Mouse (Mus musculus) CH12.LX (cell line): ENCODE results near the gene Ret. TPM values are rescaled to one million over a fixed set of nuclear protein-coding genes. Genes with fewer than 3 reads are reported as not detected.

Experiments
- DNase-seq: peaks from one replicate; pipeline ENCODE4 v3.0.0-alpha.2; 2013; ENCODE audit errors: extremely low read depth
- H3K27ac ChIP-seq: 2 replicates; pipeline ENCODE4 v1.5.1; 2012; ENCODE audit warnings: low read depth, mild to moderate bottlenecking, control low read depth, moderate library complexity; ENCODE audit not compliant: insufficient read depth
- H3K27me3 ChIP-seq: replicated peaks from 2 replicates; pipeline ENCODE3; 2012; ENCODE audit warnings: inconsistent platforms
- H3K36me3 ChIP-seq, 2 experiments: replicated peaks in 1 of 2; 2 replicates each; pipeline versions ENCODE3 to v1.6.1; 2012; ENCODE audit warnings: inconsistent platforms in 1 of 2, low read length in 1 of 2, mild to moderate bottlenecking in 1 of 2, mixed read lengths in 1 of 2, moderate library complexity in 1 of 2; ENCODE audit not compliant: control insufficient read depth in 1 of 2, insufficient read depth in 1 of 2
- H3K4me1 ChIP-seq, 2 experiments: 2 replicates each; pipeline ENCODE4 v1.6.1; 2012; ENCODE audit warnings: inconsistent platforms in 1 of 2, moderate library complexity in 1 of 2; ENCODE audit not compliant: insufficient read depth in 2 of 2, control insufficient read depth in 1 of 2
- H3K4me2 ChIP-seq: 2 replicates; pipeline ENCODE4 v1.6.1; 2012; ENCODE audit warnings: low read depth, mild to moderate bottlenecking, control low read depth; ENCODE audit not compliant: poor library complexity, insufficient read depth, severe bottlenecking
- H3K4me3 ChIP-seq, 3 experiments: fragments of 150-350 bp in 1 of 3; sonication (generic) in 1 of 3; replicated peaks in 1 of 3; 2 replicates each; pipeline versions ENCODE3 to v1.5.1; 2011 to 2012; ENCODE audit warnings: low read depth in 2 of 3, low read length in 2 of 3, mild to moderate bottlenecking in 2 of 3, moderate library complexity in 2 of 3, control low read depth in 1 of 3, improper control_type of control experiment in 1 of 3, inconsistent platforms in 1 of 3, mixed read lengths in 1 of 3; ENCODE audit not compliant: poor library complexity in 1 of 3
- H3K79me2 ChIP-seq: replicated peaks from 2 replicates; pipeline ENCODE4 v1.6.1; 2012; ENCODE audit warnings: mild to moderate bottlenecking, moderate library complexity; ENCODE audit not compliant: control insufficient read depth, poor library complexity, insufficient read depth, severe bottlenecking; ENCODE audit errors: extremely low read depth
- H3K9ac ChIP-seq: 2 replicates; pipeline ENCODE4 v1.6.1; 2012; ENCODE audit warnings: low read depth, mild to moderate bottlenecking, control low read depth, moderate library complexity; ENCODE audit not compliant: insufficient read depth
- H3K9me3 ChIP-seq: replicated peaks from 2 replicates; pipeline ENCODE3; 2012; ENCODE audit warnings: low read length, inconsistent platforms, mixed read lengths
- CHD1 ChIP-seq: IDR thresholded peaks from 2 replicates; pipeline ENCODE4 v1.6.1; 2012; ENCODE audit warnings: low read depth, low read length, improper control_type of control experiment, inconsistent platforms
- CHD2 ChIP-seq: IDR thresholded peaks from 2 replicates; pipeline ENCODE4 v1.6.1; 2011; ENCODE audit warnings: low read length, improper control_type of control experiment
- HCFC1 ChIP-seq: IDR thresholded peaks from 2 replicates; pipeline ENCODE4 v1.6.1; 2012; ENCODE audit warnings: low read depth, mild to moderate bottlenecking, inconsistent platforms, low read length, improper control_type of control experiment
- IRF4 ChIP-seq: IDR thresholded peaks from 2 replicates; pipeline ENCODE4 v1.6.1; 2014; ENCODE audit warnings: low read depth, mild to moderate bottlenecking, inconsistent platforms, low read length, improper control_type of control experiment
- JUN ChIP-seq: IDR thresholded peaks from 2 replicates; pipeline ENCODE4 v1.6.1; 2011; ENCODE audit warnings: low read depth, mild to moderate bottlenecking, low read length, improper control_type of control experiment, moderate library complexity; ENCODE audit not compliant: insufficient read depth
- JUND ChIP-seq: conservative IDR thresholded peaks from 2 replicates; pipeline ENCODE4 v1.6.1; 2011; ENCODE audit warnings: low read depth, low read length, improper control_type of control experiment
- MAX ChIP-seq: IDR thresholded peaks from 2 replicates; pipeline ENCODE4 v1.6.1; 2011; ENCODE audit warnings: low read length, improper control_type of control experiment
- MAZ ChIP-seq: IDR thresholded peaks from 2 replicates; pipeline ENCODE4 v1.6.1; 2012; ENCODE audit warnings: low read depth, mild to moderate bottlenecking, inconsistent platforms, low read length, improper control_type of control experiment, moderate library complexity
- MEF2A ChIP-seq: IDR thresholded peaks from 2 replicates; pipeline ENCODE4 v1.6.1; 2014; ENCODE audit warnings: low read depth, mild to moderate bottlenecking, inconsistent platforms, low read length, improper control_type of control experiment, borderline replicate concordance
- MXI1 ChIP-seq: IDR thresholded peaks from 2 replicates; pipeline ENCODE4 v1.6.1; 2011; ENCODE audit warnings: mild to moderate bottlenecking, low read depth, low read length, improper control_type of control experiment
- MYC ChIP-seq: IDR thresholded peaks from 2 replicates; pipeline ENCODE4 v1.6.1; 2011; ENCODE audit warnings: low read depth, mild to moderate bottlenecking, improper control_type of control experiment, low read length
- NELFE ChIP-seq: IDR thresholded peaks from 2 replicates; pipeline ENCODE4 v1.6.1; 2011; ENCODE audit warnings: low read depth, low read length, improper control_type of control experiment
- POLR2A ChIP-seq: IDR thresholded peaks from 2 replicates; pipeline ENCODE4 v1.6.1; 2011; ENCODE audit warnings: low read depth, mild to moderate bottlenecking, improper control_type of control experiment, low read length
- RCOR1 ChIP-seq: conservative IDR thresholded peaks from 2 replicates; pipeline ENCODE4 v1.6.1; 2012; ENCODE audit warnings: low read depth, mild to moderate bottlenecking, inconsistent platforms, low read length, improper control_type of control experiment
- SIN3A ChIP-seq: IDR thresholded peaks from 2 replicates; pipeline ENCODE4 v1.6.1; 2012; ENCODE audit warnings: low read length, improper control_type of control experiment, inconsistent platforms
- TBP ChIP-seq: conservative IDR thresholded peaks from 2 replicates; pipeline ENCODE4 v1.6.1; 2011; ENCODE audit warnings: low read depth, low read length, improper control_type of control experiment
- TCF12 ChIP-seq: IDR thresholded peaks from 2 replicates; pipeline ENCODE4 v1.6.1; 2014; ENCODE audit warnings: low read depth, mild to moderate bottlenecking, inconsistent platforms, low read length, improper control_type of control experiment
- UBTF ChIP-seq: IDR thresholded peaks from 2 replicates; pipeline ENCODE4 v1.6.1; 2012; ENCODE audit warnings: low read depth, mild to moderate bottlenecking, inconsistent platforms, low read length, improper control_type of control experiment, moderate library complexity
- USF1 ChIP-seq: IDR thresholded peaks from 2 replicates; pipeline ENCODE4 v1.6.1; 2014; ENCODE audit warnings: low read depth, mild to moderate bottlenecking, inconsistent platforms, low read length, improper control_type of control experiment
- USF2 ChIP-seq: conservative IDR thresholded peaks from 2 replicates; pipeline ENCODE4 v1.6.1; 2011; ENCODE audit warnings: low read depth, low read length, improper control_type of control experiment
- ZC3H11A ChIP-seq: IDR thresholded peaks from 2 replicates; pipeline ENCODE4 v1.6.1; 2012; ENCODE audit warnings: low read depth, mild to moderate bottlenecking, inconsistent platforms, low read length, improper control_type of control experiment
- ZKSCAN1 ChIP-seq: IDR thresholded peaks from 2 replicates; pipeline ENCODE4 v1.6.1; 2012; ENCODE audit warnings: low read depth, inconsistent platforms, low read length, improper control_type of control experiment, borderline replicate concordance
- ZNF384 ChIP-seq: IDR thresholded peaks from 2 replicates; pipeline ENCODE4 v1.6.1; 2012; ENCODE audit warnings: low read depth, low read length, improper control_type of control experiment, inconsistent platforms
- dilution Hi-C: fragments of 300-500 bp; cut with MboI; formaldehyde crosslinking; loops from 2 replicates; pipeline ENCODE4 v1.14.3; 2020; ENCODE audit warnings: low sequenced_read_pairs; ENCODE audit not compliant: extremely low pct_unique_long_range_greater_than_20kb, extremely low pct_ligation_motif_present
- in situ Hi-C: fragments of 300-500 bp; cut with MboI; formaldehyde crosslinking; loops from 3 replicates; pipeline ENCODE4 v1.14.3; 2019; ENCODE audit warnings: low sequenced_read_pairs, low pct_ligation_motif_present, low pct_unique_long_range_greater_than_20kb, mixed read lengths
- polyA plus RNA-seq: library from polyadenylated mRNA; unstranded; fragments of >175 nt; gene quantifications from 2 replicates; pipeline ENCODE4 v1.2.1, GENCODE M21; 2012; ENCODE audit warnings: low read depth; ENCODE audit not compliant: insufficient read length
- total RNA-seq, 2 experiments: library from RNA; depleted of rRNA; stranded (reverse); fragments of 300-350 nt in 1 of 2; fragments of >200 nt in 1 of 2; gene quantifications; 2 replicates each; pipeline ENCODE4 v1.2.3; 2012 to 2014

The Ret gene
- total and polyA plus RNA-seq, 3 experiments: not detected

GRCm38 (mm10) chr6:118192199-118192598 lies 5.3 kb downstream of the Ret start:
- H3K4me3 ChIP-seq: no peak overlapping the region
- TF ChIP-seq HCFC1: no peak
- no peak for TF ChIP-seq UBTF
- TF ChIP-seq JUN: no peak
- TF ChIP-seq NELFE: no peak
- TF ChIP-seq TBP: no peak
- TF ChIP-seq MEF2A: no peak
- TF ChIP-seq JUND: no peak
- TF ChIP-seq TCF12: no peak
- no peak for TF ChIP-seq IRF4
- TF ChIP-seq ZNF384: no peak
- no peak for TF ChIP-seq MAZ
- TF ChIP-seq CHD2: no peak
- no peak for TF ChIP-seq POLR2A
- TF ChIP-seq SIN3A: no peak
- H3K4me2 ChIP-seq: no peak overlapping the region
- no peaks in the 10 kb centered on the region for H3K36me3 ChIP-seq
- no peak overlapping the region for H3K9ac ChIP-seq
- dilution Hi-C loops: no loop called here
- no peak overlapping the region for H3K27ac ChIP-seq
- DNase-seq: no peak
- in situ Hi-C loops: no loop called here
- peaks cover 84% of the 10 kb centered on the region for H3K27me3 ChIP-seq
- H3K4me1 ChIP-seq: no peaks in the 10 kb centered on the region
- peaks cover 5% of the 10 kb centered on the region for H3K9me3 ChIP-seq
- no peaks in the 10 kb centered on the region for H3K79me2 ChIP-seq

DNA sequence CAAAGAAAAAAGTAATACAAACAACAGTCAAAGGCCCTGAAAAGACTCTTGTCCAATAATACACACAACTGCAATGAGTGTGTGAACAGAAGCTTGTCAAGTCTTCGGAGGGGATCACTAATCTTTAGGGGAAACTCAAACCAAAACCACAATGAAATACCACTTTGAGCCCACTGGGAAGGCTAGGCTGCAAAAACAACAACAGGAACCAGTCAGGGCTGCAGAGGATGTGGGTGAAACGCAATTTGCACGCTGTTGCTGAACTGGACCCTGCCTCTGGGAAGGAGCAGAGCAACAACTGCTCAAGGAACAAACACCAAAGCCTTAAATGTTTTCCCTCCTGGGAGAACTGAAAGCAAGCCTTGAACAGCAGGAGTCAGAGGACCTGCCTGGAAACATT lies 7.8 kb downstream of the Ret start:
- no peak overlapping the region for H3K9ac ChIP-seq
- no peak overlapping the region for H3K4me3 ChIP-seq
- dilution Hi-C loops: no loop called here
- no peaks in the 10 kb centered on the region for H3K36me3 ChIP-seq
- no peaks in the 10 kb centered on the region for H3K9me3 ChIP-seq
- in situ Hi-C loops: no loop called here
- H3K27ac ChIP-seq: no peak overlapping the region
- no peak for TF ChIP-seq ZC3H11A
- TF ChIP-seq MYC: no peak
- no peak for TF ChIP-seq MAX
- no peak for TF ChIP-seq HCFC1
- TF ChIP-seq CHD1: no peak
- TF ChIP-seq RCOR1: no peak
- TF ChIP-seq JUN: no peak
- TF ChIP-seq ZKSCAN1: no peak
- TF ChIP-seq CHD2: no peak
- no peak for TF ChIP-seq TCF12
- TF ChIP-seq USF1: no peak
- TF ChIP-seq ZNF384: no peak
- TF ChIP-seq IRF4: no peak
- no peak for TF ChIP-seq USF2
- no peak for TF ChIP-seq MEF2A
- no peak for TF ChIP-seq MAZ
- no peak for TF ChIP-seq MXI1
- TF ChIP-seq, all 38 proteins: peak for 0
- Histone ChIP-seq H3K4me2 (no peak overlapping the region), H3K4me1 (no peaks in the 10 kb centered on the region), H3K79me2 (no peaks in the 10 kb centered on the region), H3K27me3 (peaks cover 93% of the 10 kb centered on the region)
- DNase-seq: no peak
